Comparison of ENCODE assay signal across 1 mouse cellular context in genomic region chr19:29849924-29850551, GRCm38 (mm10).
A peak's percentile ranks its signal among the peaks of the same experiment; 100 is the strongest.
TF ChIP-seq lines count a peak whose summit lies in the region.

No protein-coding gene starts in this region.

TF ChIP-seq in MEL, 35 proteins besides CTCF, POLR2A, EP300 and RAD21 (continued from another document):
- TF ChIP-seq UBTF (IDR thresholded peaks at IDR 0.05; ENCODE audit: borderline replicate concordance, insufficient read depth, low read depth, low read length): no peak; the same call in 1 of the 2 replicates
- no peak for TF ChIP-seq NELFE (IDR thresholded peaks at IDR 0.05; ENCODE audit: low read depth, low read length)
- no peak for TF ChIP-seq ZC3H11A (IDR thresholded peaks at IDR 0.05; ENCODE audit: low read depth, low read length)
- no peak for TF ChIP-seq ZKSCAN1 (IDR thresholded peaks at IDR 0.05; ENCODE audit: low read depth, low read length)
- peak; percentile 62 for TF ChIP-seq MXI1 (IDR thresholded peaks at IDR 0.05; ENCODE audit: low read depth, low read length)
- TF ChIP-seq RCOR1 (IDR thresholded peaks at IDR 0.05; ENCODE audit: low read depth, low read length): peak; percentile 78
- no peak for TF ChIP-seq USF1 (IDR thresholded peaks at IDR 0.05; ENCODE audit: low read depth, low read length)
- TF ChIP-seq TAL1 (IDR thresholded peaks at IDR 0.05; ENCODE audit: low read length): peak; percentile 64
- no peak; the same call in 1 of the 2 replicates for TF ChIP-seq TBP (IDR thresholded peaks at IDR 0.05; ENCODE audit: low read depth, low read length)
- peak; percentile 92 for TF ChIP-seq GATA1 (IDR thresholded peaks at IDR 0.05; ENCODE audit: low read depth, low read length)
- no peak for TF ChIP-seq MEF2A (IDR thresholded peaks at IDR 0.05; ENCODE audit: extremely low read depth, insufficient replicate concordance, low read depth, low read length, poor library complexity, severe bottlenecking)
- TF ChIP-seq JUND (IDR thresholded peaks at IDR 0.05; ENCODE audit: low read depth, low read length): no peak
- TF ChIP-seq POLR2AphosphoS2 (IDR thresholded peaks at IDR 0.05; ENCODE audit: low read length): no peak
- no peak for TF ChIP-seq USF2 (IDR thresholded peaks at IDR 0.05; ENCODE audit: borderline replicate concordance in 1 of 2, insufficient read depth in 1 of 2, low read depth in 1 of 2, low read length in 2 of 2)
- no peak for TF ChIP-seq CHD1 (IDR thresholded peaks at IDR 0.05; ENCODE audit: low read depth, low read length)
- no peak for TF ChIP-seq GABPA (IDR thresholded peaks at IDR 0.05; ENCODE audit: low read depth, low read length)
- TF ChIP-seq MAFK (IDR thresholded peaks at IDR 0.05; ENCODE audit: borderline replicate concordance, low read depth, low read length): no peak
- TF ChIP-seq ETS1 (IDR thresholded peaks at IDR 0.05; ENCODE audit: low read depth, low read length): peak; percentile 89
- peak; percentile 65; the same call in 1 of the 2 replicates for TF ChIP-seq MAX (IDR thresholded peaks at IDR 0.05; ENCODE audit: low read length)
- no peak for TF ChIP-seq CHD2 (IDR thresholded peaks at IDR 0.05; ENCODE audit: low read length)
- no peak for TF ChIP-seq BHLHE40 (IDR thresholded peaks at IDR 0.05; ENCODE audit: borderline replicate concordance, low read depth, low read length)
- no peak for TF ChIP-seq ZMIZ1 (IDR thresholded peaks at IDR 0.05; ENCODE audit: low read depth, low read length)
